Mouse (Mus musculus) lung, embryonic 16.5 days (tissue): ENCODE data around the gene Pla2g2d. TPM values are rescaled to one million over a fixed set of nuclear protein-coding genes. Genes with fewer than 3 reads are reported as not detected.

Source experiments
- ATAC-seq: fragments of 200-750 bp; cut with Nextera tagmentation; 2 replicates; pipeline ENCODE4 v1.8.0; 2017; ENCODE audit warnings: low read depth, mild to moderate bottlenecking, moderate library complexity
- H3K27ac ChIP-seq: fragments of 300-500 bp; sonication (generic); 2 replicates; pipeline ENCODE4 v1.5.1; 2014; ENCODE audit warnings: mild to moderate bottlenecking, control low read depth, low read length
- H3K27me3 ChIP-seq: fragments of 300-500 bp; sonication (generic); 2 replicates; pipeline ENCODE4 v1.6.1; 2014; ENCODE audit warnings: low read depth, low read length, mixed read lengths; ENCODE audit not compliant: control insufficient read depth, insufficient read depth
- H3K36me3 ChIP-seq: fragments of 300-500 bp; sonication (generic); 2 replicates; pipeline ENCODE4 v1.6.1; 2014; ENCODE audit warnings: low read length; ENCODE audit not compliant: control insufficient read depth, insufficient read depth
- H3K4me1 ChIP-seq: fragments of 300-500 bp; sonication (generic); replicated peaks from 2 replicates; pipeline ENCODE4 v1.6.1; 2014; ENCODE audit warnings: low read length, mixed read lengths; ENCODE audit not compliant: control insufficient read depth, insufficient read depth
- H3K4me2 ChIP-seq: fragments of 300-500 bp; sonication (generic); 2 replicates; pipeline ENCODE4 v1.6.1; 2014; ENCODE audit warnings: low read depth, low read length, control low read depth
- H3K4me3 ChIP-seq: fragments of 300-500 bp; sonication (generic); 2 replicates; pipeline ENCODE4 v1.5.1; 2014; ENCODE audit warnings: mild to moderate bottlenecking, low read length, control low read depth
- H3K9ac ChIP-seq: fragments of 300-500 bp; sonication (generic); 2 replicates; pipeline ENCODE4 v1.6.1; 2014; ENCODE audit warnings: low read length, control low read depth
- H3K9me3 ChIP-seq: fragments of 300-500 bp; sonication (generic); 2 replicates; pipeline ENCODE4 v1.6.1; 2016; ENCODE audit warnings: low read length; ENCODE audit not compliant: control insufficient read depth
- WGBS: fragments of 180-500 bp; shearing (Covaris S2); extraction: QIAGEN DNeasy Blood & Tissue Kit; methylation state at CpG from one replicate; pipeline ENCODE4 v1.1.7; 2014; 5-methylcytosine and 5-hydroxymethylcytosine counted together
- polyA plus RNA-seq: library from polyadenylated mRNA; unstranded; fragments of >200 nt; fragmentation: Nextera tagmentation; extraction: Ambion mirVana; gene quantifications from 2 replicates; pipeline ENCODE4 v1.2.1, GENCODE M21; 2015

The Pla2g2d gene
- polyA plus RNA-seq, 1 experiment from 2014 or later, result not detected

DNA sequence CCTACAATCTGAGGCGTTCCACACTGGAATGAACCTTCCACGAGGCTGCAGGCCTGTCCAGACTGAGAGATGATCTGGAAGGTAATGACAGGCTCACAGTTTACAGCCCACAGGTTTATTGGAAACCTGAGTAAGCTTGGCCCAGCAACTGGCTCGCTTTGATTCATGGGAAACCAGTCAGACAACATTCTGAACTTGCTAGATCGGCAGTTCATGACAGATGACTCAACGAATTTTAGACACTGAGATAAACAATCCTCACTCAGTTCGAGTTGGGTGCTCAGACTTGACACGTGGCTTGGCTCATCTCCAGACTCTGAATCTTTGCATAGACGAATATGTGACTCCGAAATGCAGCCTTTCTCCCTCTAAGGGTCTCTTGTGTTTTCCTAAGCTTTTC lies 17.1 kb downstream of the Pla2g2d start:
- Histone ChIP-seq H3K9me3 (no peaks in the 10 kb centered on the region), H3K4me2 (no peak overlapping the region), H3K36me3 (no peaks in the 10 kb centered on the region), H3K4me3 (no peak overlapping the region), H3K4me1 (peaks cover 8% of the 10 kb centered on the region; the same call in 1 of the 2 replicates), H3K9ac (no peak overlapping the region), H3K27ac (peak overlapping the region; percentile 43), H3K27me3 (no peaks in the 10 kb centered on the region)
- 0 out of 2 replicates have a peak, but pooled peaks have one; percentile 10 for ATAC-seq
- WGBS, result 8% methylated on average over 9 of the region's 9 CpGs

DNA sequence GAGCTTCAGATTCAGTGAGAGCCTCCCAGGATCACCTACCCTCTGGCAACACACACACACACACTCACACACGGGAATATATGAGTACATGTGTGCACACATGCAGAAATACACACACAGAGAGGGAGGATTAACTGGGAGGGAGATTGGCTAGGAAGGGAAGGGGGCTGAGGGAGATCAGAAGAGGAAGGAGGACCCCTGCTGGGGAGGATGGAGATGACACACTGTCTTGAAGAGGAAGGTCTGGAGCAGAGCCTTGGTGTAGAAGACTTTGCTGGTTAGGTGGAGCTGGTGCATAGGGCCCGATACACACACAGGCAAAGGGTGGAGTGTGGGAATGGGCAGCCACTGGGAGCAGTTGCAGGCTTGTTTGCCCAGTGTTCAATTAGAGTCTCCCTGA lies 17.7 kb downstream of the Pla2g2d start:
- 44% methylated on average over 2 of the region's 2 CpGs for WGBS
- Histone ChIP-seq H3K9me3 (no peaks in the 10 kb centered on the region), H3K27ac (no peak overlapping the region), H3K4me2 (no peak overlapping the region), H3K36me3 (no peaks in the 10 kb centered on the region), H3K27me3 (no peaks in the 10 kb centered on the region), H3K4me1 (peaks cover 8% of the 10 kb centered on the region; the same call in 1 of the 2 replicates), H3K4me3 (no peak overlapping the region), H3K9ac (no peak overlapping the region)
- peak; percentile 34; the same call in 1 of the 2 replicates for ATAC-seq

DNA sequence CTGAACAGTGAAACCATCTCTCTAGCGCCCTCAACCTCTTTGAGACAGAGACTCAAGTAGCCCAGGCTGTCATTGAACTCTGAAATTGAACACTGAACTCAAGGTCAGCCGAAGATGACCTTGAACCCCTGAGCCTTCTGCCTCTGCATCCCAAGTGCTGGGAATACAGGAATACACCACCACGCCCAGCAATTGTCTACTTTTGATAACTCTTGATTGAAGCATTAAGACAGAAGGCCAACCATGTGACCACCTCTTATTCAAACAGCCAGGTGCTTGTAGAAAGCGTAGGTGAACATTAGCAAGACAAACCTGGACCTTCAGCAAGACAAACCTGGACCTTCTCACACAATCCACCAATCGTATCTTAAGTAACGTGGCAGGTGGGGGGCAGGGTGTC lies 18.8 kb downstream of the Pla2g2d start:
- Histone ChIP-seq H3K4me3 (no peak overlapping the region), H3K27me3 (no peaks in the 10 kb centered on the region), H3K36me3 (no peaks in the 10 kb centered on the region), H3K9ac (no peak overlapping the region), H3K4me2 (no peak overlapping the region), H3K4me1 (peaks cover 8% of the 10 kb centered on the region; the same call in 1 of the 2 replicates), H3K27ac (no peak overlapping the region), H3K9me3 (no peaks in the 10 kb centered on the region)
- WGBS, result 84% methylated on average over 6 of the region's 6 CpGs
- ATAC-seq, result no peak

DNA sequence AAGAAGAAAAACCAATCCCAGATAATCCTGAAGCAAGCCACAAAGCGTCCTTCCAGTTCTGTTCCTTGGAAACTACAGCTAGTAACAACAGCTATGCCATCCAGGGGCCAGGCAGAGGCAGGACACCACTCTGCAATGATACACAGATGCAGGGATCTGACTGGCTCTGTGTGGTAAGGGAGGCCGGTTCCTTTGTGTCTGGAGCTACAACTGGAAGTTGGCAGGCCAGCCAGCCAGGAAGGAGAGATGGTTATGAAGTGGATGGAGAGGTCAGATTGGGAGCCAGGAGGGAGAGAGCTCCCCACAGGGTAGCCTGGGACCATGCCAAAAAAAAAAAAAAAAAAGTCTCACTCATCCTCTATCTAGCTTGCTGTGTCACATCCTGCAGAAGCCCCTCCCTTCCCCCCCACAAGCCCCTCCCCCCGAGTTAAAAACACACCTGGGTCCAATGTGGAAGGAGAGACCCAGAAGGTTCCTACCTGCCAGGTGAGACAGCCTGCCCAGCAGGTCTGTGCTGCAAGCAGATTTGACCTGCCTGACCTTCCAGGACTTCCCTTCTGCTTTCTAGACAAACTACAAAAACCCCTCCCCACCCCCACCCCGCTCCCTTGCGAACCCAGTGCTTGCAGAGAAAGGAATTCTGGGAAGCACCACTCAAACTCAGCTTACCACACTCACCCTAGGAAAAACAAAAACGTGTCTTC lies 21.1 kb downstream of the Pla2g2d start:
- WGBS, result 24% methylated on average over 6 of the region's 6 CpGs
- no peak for ATAC-seq
- H3K4me1 ChIP-seq, result peaks cover 16% of the 10 kb centered on the region

DNA sequence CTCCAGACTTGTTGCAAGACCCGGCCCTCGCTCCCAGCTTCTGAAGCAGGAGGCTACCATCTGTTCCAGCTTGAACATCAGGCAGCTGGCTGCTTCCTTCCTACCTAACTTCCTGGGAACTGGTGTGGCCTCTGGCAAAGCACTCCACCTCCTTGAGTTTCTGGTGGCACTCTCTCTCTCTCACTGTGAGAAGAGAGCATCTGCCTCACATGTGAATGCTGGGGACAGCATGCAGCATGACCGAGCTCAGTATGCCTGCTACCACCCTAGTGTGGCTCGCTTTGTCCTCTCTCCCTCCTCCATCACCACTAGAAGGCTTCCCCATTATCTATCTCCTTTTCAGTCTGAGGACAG lies 21.7 kb downstream of the Pla2g2d start:
- no peak overlapping the region for H3K4me2 ChIP-seq
- WGBS, result 58% methylated on average over 4 of the region's 4 CpGs
- H3K4me1 ChIP-seq, result peaks cover 16% of the 10 kb centered on the region
- no peak overlapping the region for H3K4me3 ChIP-seq
- no peak overlapping the region for H3K27ac ChIP-seq
- no peaks in the 10 kb centered on the region for H3K36me3 ChIP-seq
- no peaks in the 10 kb centered on the region for H3K9me3 ChIP-seq
- no peak for ATAC-seq
- H3K27me3 ChIP-seq, result no peaks in the 10 kb centered on the region
- no peak overlapping the region for H3K9ac ChIP-seq

More for the DNA sequence above, 21.1 kb downstream of the Pla2g2d start:
- Histone ChIP-seq H3K9me3 (no peaks in the 10 kb centered on the region), H3K36me3 (no peaks in the 10 kb centered on the region), H3K27me3 (no peaks in the 10 kb centered on the region), H3K27ac (no peak overlapping the region), H3K4me3 (no peak overlapping the region), H3K4me2 (no peak overlapping the region), H3K9ac (no peak overlapping the region)

DNA sequence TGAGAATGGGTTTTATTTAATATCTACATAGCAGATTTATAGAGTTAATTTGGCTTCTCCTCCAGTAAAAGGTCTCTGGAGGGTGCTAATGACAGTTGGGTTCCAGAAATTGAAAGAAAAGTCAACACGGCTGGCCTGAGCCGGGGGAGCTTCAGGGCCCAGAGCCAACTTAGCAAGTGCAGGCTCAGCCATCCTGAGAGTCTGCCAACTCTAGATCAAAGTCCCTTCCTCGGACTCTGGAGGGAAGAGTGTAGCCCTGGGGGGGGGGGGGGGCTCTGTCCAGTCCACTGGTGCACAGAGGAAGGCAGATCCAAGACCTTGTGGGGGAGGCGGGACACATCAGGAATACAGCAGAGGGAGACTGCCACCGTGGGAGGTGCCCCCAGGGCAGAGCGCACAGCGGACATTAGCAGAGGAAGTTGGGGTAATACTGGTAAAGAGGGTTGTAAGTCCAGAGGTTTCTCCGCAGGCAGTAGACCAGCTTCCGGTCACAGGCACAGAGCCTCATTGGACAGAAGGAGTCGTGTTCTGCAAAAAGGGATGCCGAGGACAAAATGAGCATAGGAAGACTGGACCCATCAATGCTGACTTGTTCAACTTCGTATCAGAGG lies 24.7 kb downstream of the Pla2g2d start:
- peak; percentile 31; the same call in 1 of the 2 replicates for ATAC-seq
- Histone ChIP-seq H3K9me3 (no peaks in the 10 kb centered on the region), H3K9ac (no peak overlapping the region), H3K4me2 (0 out of 2 replicates have a peak overlapping the region, but pooled peaks have one; percentile 13), H3K36me3 (no peaks in the 10 kb centered on the region), H3K4me3 (no peak overlapping the region), H3K27me3 (no peaks in the 10 kb centered on the region), H3K4me1 (peaks cover 13% of the 10 kb centered on the region), H3K27ac (no peak overlapping the region)
- WGBS, result 45% methylated on average over 12 of the region's 12 CpGs

DNA sequence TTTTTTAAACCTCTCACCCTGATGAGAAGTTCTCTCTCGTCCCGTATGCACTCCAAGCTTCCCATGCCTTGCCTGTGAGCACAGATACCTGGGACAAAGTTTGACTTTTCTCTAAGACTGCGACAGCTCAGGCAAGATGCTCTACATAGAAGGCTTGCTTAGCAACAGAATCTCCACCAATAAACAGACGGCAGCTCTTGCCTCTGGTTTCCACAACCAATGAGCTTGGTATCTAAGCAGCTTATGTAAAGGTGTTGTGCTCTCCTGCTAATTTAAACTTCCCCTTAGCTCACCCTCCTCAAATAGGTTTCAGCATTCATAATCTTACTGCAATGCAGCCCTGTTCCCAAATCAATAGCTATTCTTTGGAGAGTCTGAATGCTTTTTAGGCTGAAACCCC lies 26.1 kb downstream of the Pla2g2d start:
- WGBS, result 71% methylated on average over 4 of the region's 4 CpGs
- no peak for ATAC-seq
- H3K4me2 ChIP-seq, result no peak overlapping the region

DNA sequence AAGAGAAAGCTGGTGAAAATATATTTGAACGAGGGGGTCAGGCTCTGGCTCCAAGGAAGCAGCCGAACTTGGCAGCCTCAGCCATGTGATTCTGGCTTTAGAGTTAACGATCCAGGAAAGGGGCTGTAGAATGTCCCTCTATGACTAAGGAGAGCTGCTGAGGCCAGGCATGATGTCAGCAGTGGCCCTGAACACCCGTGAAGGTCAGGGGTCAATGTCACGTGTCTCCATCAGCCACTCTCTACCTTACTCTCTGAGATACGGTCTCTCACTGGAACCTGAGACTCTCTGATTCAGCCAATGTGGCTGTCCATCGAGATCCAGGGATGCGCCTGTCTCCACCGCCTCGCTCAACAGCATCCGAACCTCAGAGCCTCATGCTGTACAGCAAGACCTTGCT lies 27.4 kb downstream of the Pla2g2d start:
- peaks cover 8% of the 10 kb centered on the region for H3K4me1 ChIP-seq
- no peaks in the 10 kb centered on the region for H3K27me3 ChIP-seq
- ATAC-seq, result no peak
- H3K4me3 ChIP-seq, result no peak overlapping the region
- no peak overlapping the region for H3K27ac ChIP-seq
- H3K4me2 ChIP-seq, result no peak overlapping the region
- no peak overlapping the region for H3K9ac ChIP-seq
- 88% methylated on average over 11 of the region's 11 CpGs for WGBS
- H3K36me3 ChIP-seq, result no peaks in the 10 kb centered on the region
- H3K9me3 ChIP-seq, result no peaks in the 10 kb centered on the region

More for the DNA sequence above, 26.1 kb downstream of the Pla2g2d start:
- Histone ChIP-seq H3K9ac (no peak overlapping the region), H3K27ac (no peak overlapping the region), H3K36me3 (no peaks in the 10 kb centered on the region), H3K9me3 (no peaks in the 10 kb centered on the region), H3K4me1 (peaks cover 10% of the 10 kb centered on the region), H3K4me3 (no peak overlapping the region), H3K27me3 (no peaks in the 10 kb centered on the region)

DNA sequence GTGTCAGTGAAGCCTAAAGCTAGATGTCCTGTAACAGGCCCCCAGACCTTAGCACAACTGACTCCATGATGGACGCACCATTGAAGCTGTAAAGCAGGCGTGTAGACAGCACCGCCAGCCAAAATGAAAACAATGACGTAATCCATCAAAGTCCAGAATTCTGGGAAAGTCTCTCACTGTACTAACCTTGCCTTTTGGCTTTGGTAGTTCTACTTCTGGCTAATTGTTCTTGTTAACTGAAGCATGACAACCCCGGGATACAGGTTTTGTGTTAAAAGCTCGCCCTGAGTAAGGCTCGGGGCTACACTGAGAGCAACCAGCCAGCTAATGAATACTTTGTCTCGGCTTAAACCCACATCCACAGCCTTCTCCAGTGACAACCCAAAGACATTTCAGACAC lies 29.7 kb downstream of the Pla2g2d start:
- no peak for ATAC-seq
- Histone ChIP-seq H3K4me1 (peaks cover 3% of the 10 kb centered on the region), H3K27ac (no peak overlapping the region), H3K27me3 (no peaks in the 10 kb centered on the region), H3K36me3 (no peaks in the 10 kb centered on the region), H3K9ac (no peak overlapping the region), H3K4me3 (no peak overlapping the region), H3K4me2 (no peak overlapping the region), H3K9me3 (no peaks in the 10 kb centered on the region)
- 64% methylated on average over 8 of the region's 8 CpGs for WGBS
